Mouse (Mus musculus) CH12F3 (cell line): Measurements from ENCODE around the gene Mcf2l.

Experiments used
- in situ Hi-C: fragments of 300-500 bp; cut with MboI; formaldehyde crosslinking; loops from 2 replicates; pipeline ENCODE4 v1.14.3; 2020; ENCODE audit warnings: low sequenced_read_pairs

Gene Mcf2l

DNA sequence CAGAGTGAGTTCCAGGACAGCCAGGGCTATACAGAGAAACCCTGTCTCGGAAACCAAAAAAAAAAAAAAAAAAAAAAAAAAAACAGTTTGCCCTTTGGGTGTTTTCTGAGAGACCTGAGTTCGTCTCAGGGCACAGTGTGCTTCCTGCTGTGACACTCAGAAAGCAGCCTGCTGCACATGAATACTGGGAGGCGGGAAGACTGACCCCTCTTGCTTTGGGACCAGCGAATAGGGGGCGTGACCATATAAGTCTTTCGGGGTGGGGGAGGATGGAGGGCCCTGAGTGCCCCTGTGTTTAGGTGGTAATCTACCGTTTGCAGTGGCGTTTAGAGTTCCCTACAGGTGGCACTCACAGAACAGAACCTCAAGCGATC, 636 bp upstream of the Mcf2l start:
- in situ Hi-C loops: no loop called here

DNA sequence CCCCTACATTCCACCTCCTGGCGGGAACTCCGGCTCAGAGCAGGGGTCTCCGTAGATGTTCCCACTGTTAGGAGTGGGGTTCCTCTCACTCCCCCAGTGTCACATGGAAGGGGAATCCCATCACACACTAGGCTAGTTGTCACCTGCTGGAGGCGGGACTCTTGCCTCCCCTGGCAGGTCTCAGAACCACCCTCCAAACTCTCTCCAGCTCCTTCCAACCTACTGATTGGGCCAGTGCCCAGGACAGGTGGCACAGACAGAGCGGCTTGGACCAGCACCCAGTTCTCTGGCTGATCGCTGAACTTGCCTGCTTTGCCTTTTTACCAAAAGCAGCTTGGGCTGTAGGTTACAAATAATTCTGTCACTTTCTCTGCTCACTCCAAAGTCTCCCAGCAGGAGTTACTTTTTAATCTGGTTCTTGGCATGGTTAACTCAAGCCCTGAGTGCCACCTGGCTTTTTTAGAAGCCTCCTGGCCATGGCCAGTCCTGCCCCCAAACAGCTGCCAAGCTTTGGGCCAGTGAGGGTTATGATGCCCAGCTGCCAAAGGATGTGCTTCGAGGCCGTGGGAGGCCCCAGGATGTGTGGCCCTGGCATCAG, 687 bp downstream of the Mcf2l start:
- in situ Hi-C loops: no loop called here

DNA sequence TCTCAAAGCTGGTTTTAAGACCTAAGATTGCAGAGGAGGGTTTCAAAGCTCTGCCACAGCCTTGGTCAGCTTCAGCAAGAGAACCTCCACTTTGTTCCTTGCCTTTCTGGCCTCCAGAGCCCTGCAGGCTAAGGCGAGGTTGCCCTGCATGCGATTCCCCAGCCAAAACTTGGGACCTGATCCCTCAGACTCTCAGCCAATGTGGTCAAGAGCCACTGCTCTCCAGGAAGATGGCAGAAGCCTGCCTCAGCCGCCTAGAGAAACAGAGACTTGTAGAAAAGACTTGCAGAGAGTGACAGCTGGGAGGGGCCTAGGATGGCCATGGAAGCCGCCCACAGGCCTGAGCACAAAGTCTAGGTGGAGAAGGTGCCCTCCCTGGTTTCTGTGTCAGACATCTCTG, 1.4 kb downstream of the Mcf2l start:
- in situ Hi-C loops: no loop called here

GRCm38 (mm10) chr8:12877126-12877525, 3.5 kb downstream of the Mcf2l start:
- in situ Hi-C loops: no loop called here

- in situ Hi-C loops: no loop called here
Measured at GRCm38 (mm10) chr8:12880163-12880562, 6.6 kb downstream of the Mcf2l start.

DNA sequence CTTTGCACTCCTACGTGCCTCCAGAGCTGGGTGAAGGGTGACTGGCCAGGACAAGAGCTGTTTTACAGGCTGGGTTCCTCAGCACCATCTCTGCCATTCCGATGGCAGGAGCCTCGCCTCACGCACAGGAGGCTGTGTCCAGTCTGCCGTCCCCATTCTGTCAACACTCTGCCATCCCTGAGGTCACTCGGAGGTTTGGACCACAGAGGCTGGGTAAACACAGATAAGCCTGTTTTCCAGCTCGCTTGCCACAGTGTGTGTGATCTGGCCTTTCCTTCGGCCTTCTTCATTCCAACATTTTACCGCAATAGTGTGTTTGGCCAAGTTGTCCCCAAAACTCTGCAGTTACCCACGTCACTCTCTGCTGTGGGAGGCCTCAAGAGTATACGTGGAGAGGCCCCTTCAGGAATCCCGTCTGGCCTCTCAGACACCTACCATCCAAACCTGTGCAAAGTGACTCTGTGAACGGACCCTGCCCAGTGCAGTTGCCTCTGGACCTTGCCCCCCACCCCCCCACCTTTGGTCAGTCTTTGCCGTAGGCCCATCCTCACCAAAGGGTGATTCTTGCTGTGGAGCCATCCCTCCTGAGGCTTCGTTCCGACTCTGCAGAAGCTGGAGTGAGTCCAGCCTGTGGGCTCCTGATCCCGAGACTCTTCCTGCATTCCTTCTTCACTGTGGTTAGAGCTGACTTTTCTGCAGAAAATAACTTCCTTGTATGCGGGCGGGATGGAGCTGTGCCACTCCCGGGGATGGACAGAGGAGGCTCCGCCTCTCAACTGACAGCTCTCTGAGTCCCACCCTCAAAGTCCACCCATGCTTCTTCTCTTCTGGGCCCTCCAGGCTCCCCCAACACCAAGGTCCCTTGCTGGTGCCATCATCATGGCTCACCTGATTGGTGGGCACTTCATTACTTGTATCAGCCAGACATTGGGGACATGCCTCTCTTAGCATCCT, 9.7 kb downstream of the Mcf2l start:
- in situ Hi-C loops: no loop called here

DNA sequence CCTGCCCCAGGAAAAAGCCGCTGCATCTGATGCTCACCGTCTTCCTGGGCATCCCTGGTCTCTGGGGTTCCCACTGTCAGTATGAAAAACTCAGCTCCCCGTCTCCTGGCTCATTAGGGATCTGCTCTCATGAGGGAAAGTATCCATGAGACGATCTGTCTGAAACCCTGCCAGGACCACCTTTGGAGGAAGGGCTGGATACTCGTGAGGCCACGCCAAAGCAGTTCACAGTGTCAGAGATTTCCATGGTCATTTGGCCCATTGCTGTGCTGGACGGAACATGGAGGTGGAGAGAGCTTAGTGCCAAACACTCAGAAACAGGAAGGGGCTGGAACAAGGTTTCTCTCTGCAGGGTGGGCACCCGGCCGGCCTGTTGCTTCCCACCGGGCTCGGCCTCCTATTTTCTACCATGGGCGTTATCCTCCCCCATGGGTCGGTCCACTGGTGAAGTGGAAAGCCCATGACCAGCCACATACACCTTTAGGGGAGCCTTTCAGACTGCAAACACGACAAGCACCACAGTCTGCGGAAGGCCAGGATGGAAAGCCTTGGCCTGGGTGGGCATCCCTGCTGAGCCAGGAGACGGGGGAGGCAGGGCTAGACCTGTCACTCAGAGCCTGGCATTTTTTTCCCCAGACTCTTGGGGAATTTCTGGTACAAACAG, 14.3 kb downstream of the Mcf2l start:
- in situ Hi-C loops: no loop called here

GRCm38 (mm10) chr8:12889046-12889598, 15.5 kb downstream of the Mcf2l start:
- in situ Hi-C loops: no loop called here

DNA sequence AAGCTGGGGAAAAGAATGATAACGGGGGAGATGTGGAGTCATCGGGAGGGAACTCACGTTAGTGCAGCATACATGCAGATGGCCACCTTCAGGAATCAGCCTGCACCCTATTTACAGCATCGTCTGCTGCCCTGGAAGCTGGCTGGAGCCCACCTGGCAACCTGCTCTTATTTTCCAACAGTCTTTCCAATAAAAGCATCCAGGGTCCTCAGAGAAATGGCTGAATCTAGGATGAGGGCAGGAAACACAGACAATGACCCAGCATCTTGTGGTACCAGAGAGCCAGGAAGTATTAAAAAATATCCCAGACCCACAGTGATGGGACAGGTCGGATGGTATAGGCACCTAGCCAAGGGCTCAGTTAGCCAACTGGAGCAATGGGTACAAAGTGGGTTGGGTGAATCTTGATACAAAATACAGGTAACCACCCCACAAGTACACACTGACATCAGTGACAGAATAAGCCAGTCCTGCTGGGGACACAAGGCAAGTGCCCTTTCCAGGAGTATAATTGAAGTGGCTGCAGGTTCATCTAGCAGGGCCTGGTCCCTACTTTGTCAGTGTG, 19.4 kb downstream of the Mcf2l start:
- in situ Hi-C loops: no loop called here

DNA sequence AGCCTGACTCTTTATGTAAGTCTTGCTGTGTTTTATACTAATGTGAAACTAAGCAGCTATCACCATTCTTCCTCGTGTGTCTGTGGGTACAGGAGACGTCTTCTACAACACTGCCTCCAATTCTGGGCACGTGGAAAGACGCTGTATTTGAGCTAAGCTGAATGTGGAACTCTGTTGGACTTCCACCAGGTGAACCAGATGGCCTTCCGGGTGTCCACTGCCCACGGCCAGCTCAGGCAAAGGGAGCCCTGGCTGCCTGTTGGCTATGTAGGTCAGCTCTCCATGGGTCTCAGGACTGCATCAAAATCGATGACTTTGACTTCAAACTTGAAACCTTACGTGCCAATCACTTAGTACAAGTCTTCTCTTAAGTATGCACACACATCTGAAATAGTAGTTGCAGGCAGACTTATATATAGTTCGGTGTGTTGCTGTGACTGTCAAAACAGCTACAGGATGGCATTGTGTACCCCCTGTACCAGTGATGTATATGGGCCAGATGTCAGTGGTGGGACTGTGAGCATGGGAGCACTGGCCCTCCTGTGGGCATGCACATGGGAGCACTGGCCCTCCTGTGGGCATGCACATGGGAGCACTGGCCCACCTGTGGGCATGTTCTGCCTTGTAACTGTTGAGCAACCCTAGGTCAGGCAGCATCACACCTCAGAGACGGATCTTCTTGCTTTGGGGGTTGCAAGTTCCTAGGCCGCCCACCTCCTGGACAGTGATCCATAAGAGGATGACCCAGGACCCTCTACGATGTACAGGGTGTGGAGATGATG, 20.4 kb downstream of the Mcf2l start:
- in situ Hi-C loops: no loop called here

GRCm38 (mm10) chr8:12894783-12895534, 21.4 kb downstream of the Mcf2l start:
- in situ Hi-C loops: no loop called here

- in situ Hi-C loops: no loop called here
Measured at GRCm38 (mm10) chr8:12895535-12896150, 22.0 kb downstream of the Mcf2l start.

GRCm38 (mm10) chr8:12896494-12897373, 23.1 kb downstream of the Mcf2l start:
- in situ Hi-C loops: no loop called here

DNA sequence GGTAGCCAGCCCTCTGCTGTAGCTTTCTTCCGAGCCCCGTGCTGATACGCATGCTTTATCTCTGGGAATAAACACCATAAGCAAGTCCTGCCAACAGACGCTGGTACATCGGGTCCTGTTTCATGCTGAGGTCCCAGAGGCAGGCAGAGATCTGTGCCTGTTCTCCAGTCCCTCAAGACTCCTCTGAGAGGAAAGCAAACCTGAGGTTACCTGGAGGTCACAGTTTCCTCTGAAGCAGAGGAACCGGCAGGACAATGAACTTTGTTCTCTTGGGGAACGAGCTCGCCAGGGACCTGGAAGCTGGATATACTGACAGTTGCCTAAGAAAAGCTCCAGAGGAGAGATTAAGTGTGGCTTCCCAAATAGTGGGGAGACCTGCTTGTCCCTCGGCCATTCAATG, 24.2 kb downstream of the Mcf2l start:
- in situ Hi-C loops: no loop called here

DNA sequence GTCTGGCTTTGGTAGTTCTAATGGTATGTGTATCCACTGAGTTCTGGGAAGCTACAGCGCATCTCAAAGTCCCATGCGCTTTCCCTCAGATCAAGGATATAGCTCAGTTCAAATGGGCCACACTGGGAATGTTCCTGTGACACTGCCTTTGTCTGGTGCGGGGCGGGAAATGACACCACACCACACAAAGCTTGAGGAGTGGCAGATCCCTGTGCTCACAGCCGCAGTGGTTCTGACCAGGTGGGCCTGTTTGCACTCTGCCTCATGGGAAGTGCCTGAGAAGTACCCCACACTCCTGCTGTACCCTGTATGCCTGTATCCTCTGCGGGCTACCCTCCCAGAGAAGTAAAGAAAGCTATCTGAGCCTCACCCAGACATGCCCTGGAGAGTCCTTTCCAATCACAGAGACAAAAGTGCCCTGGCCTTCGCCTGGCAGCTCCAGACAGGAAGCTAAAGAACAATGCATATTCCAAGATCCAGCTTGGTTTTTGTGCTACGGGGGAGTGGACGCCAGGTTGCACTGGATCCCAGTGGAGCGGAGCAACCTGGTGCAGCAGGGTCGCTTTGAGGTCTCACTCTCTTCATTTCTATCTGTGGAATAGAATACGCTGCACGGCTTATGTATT, 30.3 kb downstream of the Mcf2l start:
- in situ Hi-C loops: no loop called here

- in situ Hi-C loops: no loop called here
Measured at GRCm38 (mm10) chr8:12905122-12905521, 31.5 kb downstream of the Mcf2l start.

- in situ Hi-C loops: no loop called here
Measured at GRCm38 (mm10) chr8:12905599-12906321, 32.2 kb downstream of the Mcf2l start.
